Mouse (Mus musculus) left cerebral cortex, adult 18-20 months (tissue): ENCODE results near the gene Psmb11. TPM values are rescaled to one million over a fixed set of nuclear protein-coding genes. Genes with fewer than 3 reads are reported as not detected.

ENCODE experiments used
- microRNA-seq, 2 experiments: library from miRNA; unstranded; fragments of <30 nt; microRNA quantifications; one replicate each; pipeline ENCODE4 v1.2.0; 2021
- total RNA-seq, 2 experiments: library from RNA; stranded (reverse); gene quantifications; 2 replicates each; pipeline ENCODE4 v1.2.3; 2021

Psmb11 gene
- total RNA-seq, 2 experiments from 2014 or later: 0.16 TPM; not detected in 1

Small RNA genes within 50 kb of the gene (microRNA-seq; reads per million reads assigned to microRNA genes)
- gene Mir686: 0 reads per million in 2 experiments
- 0.42 to 0.50 reads per million in 2 experiments for gene Mir6948

Other genes with a start within 250 kb of the Psmb11 start
- 1 to 10 TPM; 2.3 to 4.0 TPM for gene Slc7a7, start 203.7 kb upstream of the Psmb11 start, total RNA-seq
- gene Mrpl52, start 194.5 kb upstream of the Psmb11 start, total RNA-seq: 10 to 100 TPM; 89.2 to 93.8 TPM
- 10 to 100 TPM; 12.0 to 12.6 TPM for gene Mmp14, start 189.8 kb upstream of the Psmb11 start, total RNA-seq
- 10 to 100 TPM; 21.1 to 22.2 TPM for gene Lrp10, start 157.3 kb upstream of the Psmb11 start, total RNA-seq
- 1 to 10 TPM; 4.2 to 7.5 TPM for gene Rem2, start 145.3 kb upstream of the Psmb11 start, total RNA-seq
- 10 to 100 TPM; 48.8 to 49.7 TPM for gene Prmt5, start 103.9 kb upstream of the Psmb11 start, total RNA-seq
- 1 to 10 TPM; 1.5 to 2.0 TPM for gene Haus4, start 66.8 kb upstream of the Psmb11 start, total RNA-seq
- 1 to 10 TPM; 1.7 to 1.9 TPM for gene Ajuba, start 43.9 kb upstream of the Psmb11 start, total RNA-seq
- gene 4931414P19Rik, start 15.4 kb upstream of the Psmb11 start, total RNA-seq: 1 to 10 TPM; 8.3 to 9.3 TPM
- 100 to 1,000 TPM; 176 to 178 TPM for gene Psmb5, start 3.4 kb upstream of the Psmb11 start, total RNA-seq
- not detected for gene Gm17606, start 19.5 kb downstream of the Psmb11 start, total RNA-seq
- gene Cdh24, start 19.9 kb downstream of the Psmb11 start, total RNA-seq: 1 to 10 TPM; 8.4 to 9.2 TPM
- gene 1700123O20Rik, start 64.8 kb downstream of the Psmb11 start, total RNA-seq: 10 to 100 TPM; 22.9 to 25.8 TPM
- 100 to 1,000 TPM; 193 to 195 TPM for gene Acin1, start 65.5 kb downstream of the Psmb11 start, total RNA-seq
- gene Gm29776, start 77.4 kb downstream of the Psmb11 start, total RNA-seq: not detected
- gene Cebpe, start 90.7 kb downstream of the Psmb11 start, total RNA-seq: not detected
- 10 to 100 TPM; 48.7 to 52.5 TPM for gene Slc7a8, start 160.5 kb downstream of the Psmb11 start, total RNA-seq
- gene Rnf212b, start 192.7 kb downstream of the Psmb11 start, total RNA-seq: not detected
- gene Homez, start 249.5 kb downstream of the Psmb11 start, total RNA-seq: 10 to 100 TPM; 20.6 to 21.9 TPM